Mouse (Mus musculus) forebrain, postnatal 0 days (tissue): ENCODE data around the gene Atxn2l. TPM values are rescaled to one million over a fixed set of nuclear protein-coding genes. Genes with fewer than 3 reads are reported as not detected.

Experiments
- ATAC-seq: fragments of 200-750 bp; cut with Nextera tagmentation; 2 replicates; pipeline ENCODE4 v1.8.0; 2017; ENCODE audit warnings: mild to moderate bottlenecking, moderate library complexity
- DNase-seq: peaks from one replicate; pipeline ENCODE4 v3.0.0-alpha.2; 2015
- H3K27ac ChIP-seq: fragments of 300-500 bp; sonication (generic); 2 replicates; pipeline ENCODE4 v1.5.1; 2014; ENCODE audit warnings: low read depth, mild to moderate bottlenecking, antibody characterized with exemption, low read length, moderate library complexity, mixed read lengths
- H3K27me3 ChIP-seq: fragments of 300-500 bp; sonication (generic); 2 replicates; pipeline ENCODE4 v1.6.1; 2014; ENCODE audit warnings: mild to moderate bottlenecking, low read length, mixed read lengths; ENCODE audit not compliant: insufficient read depth
- H3K36me3 ChIP-seq: fragments of 300-500 bp; sonication (generic); 2 replicates; pipeline ENCODE4 v1.6.1; 2014; ENCODE audit warnings: mild to moderate bottlenecking, moderate library complexity; ENCODE audit not compliant: insufficient read depth
- H3K4me1 ChIP-seq: fragments of 300-500 bp; sonication (generic); 2 replicates; pipeline ENCODE4 v1.6.1; 2014; ENCODE audit warnings: antibody characterized with exemption; ENCODE audit not compliant: insufficient read depth
- H3K4me2 ChIP-seq: fragments of 300-500 bp; sonication (generic); 2 replicates; pipeline ENCODE4 v1.6.1; 2014; ENCODE audit warnings: low read depth, mild to moderate bottlenecking, moderate library complexity
- H3K4me3 ChIP-seq: fragments of 300-500 bp; sonication (generic); 2 replicates; pipeline ENCODE4 v1.5.1; 2014; ENCODE audit warnings: low read depth, low read length, mixed read lengths
- H3K9ac ChIP-seq: fragments of 300-500 bp; sonication (generic); 2 replicates; pipeline ENCODE4 v1.6.1; 2014; ENCODE audit warnings: mild to moderate bottlenecking
- H3K9me3 ChIP-seq: fragments of 300-500 bp; sonication (generic); 2 replicates; pipeline ENCODE4 v1.6.1; 2016; ENCODE audit warnings: low read length
- CTCF ChIP-seq: sonication (generic); IDR thresholded peaks from 2 replicates; pipeline ENCODE4 v1.5.1; 2016; ENCODE audit warnings: antibody characterized with exemption, control low read depth, low read depth
- WGBS: fragments of 180-500 bp; shearing (Covaris S2); extraction: QIAGEN DNeasy Blood & Tissue Kit; methylation state at CpG from one replicate; pipeline ENCODE4 v1.1.7; 2014; 5-methylcytosine and 5-hydroxymethylcytosine counted together
- polyA plus RNA-seq: library from polyadenylated mRNA; unstranded; fragments of >200 nt; fragmentation: Nextera tagmentation; extraction: Ambion mirVana; gene quantifications from 2 replicates; pipeline ENCODE4 v1.2.1, GENCODE M21; 2015
- total RNA-seq: library from RNA; depleted of rRNA; stranded (reverse); fragments of >200 nt; gene quantifications from 2 replicates; pipeline ENCODE4 v1.2.3, GENCODE M21; 2014; rRNA removed

Gene Atxn2l
- 60.5 and 89.0 TPM in 2 replicates for total RNA-seq
- polyA plus RNA-seq = 39.5 and 56.8 TPM in 2 replicates

GRCm38 (mm10) chr7:126503273-126503878 lies at the start of gene Atxn2l:
Atxn2l (minus strand) TSS chr7:126503437.
- Histone ChIP-seq H3K27ac (peak within 1 kb of the TSS; percentile 96), H3K27me3 (no peaks in the 10 kb centered on the region), H3K4me1 (peaks cover 5% of the 10 kb centered on the region; the same call in 1 of the 2 replicates), H3K9me3 (no peaks in the 10 kb centered on the region), H3K36me3 (peaks cover 27% of the 10 kb centered on the region), H3K4me2 (peak within 1 kb of the TSS; percentile 60), H3K9ac (peak within 1 kb of the TSS; percentile 98), H3K4me3 (peak within 1 kb of the TSS; percentile 96)
- DNase-seq (peak; percentile 100), ATAC-seq (peak; percentile 85)
- TF ChIP-seq CTCF = peak; percentile 72
- 4% methylated on average over 62 of the region's 72 CpGs for WGBS

GRCm38 (mm10) chr7:126545631-126546030 lies 42.4 kb upstream of the Atxn2l start:
- Histone ChIP-seq H3K4me3 (no peak overlapping the region), H3K27ac (no peak overlapping the region), H3K36me3 (peaks cover 54% of the 10 kb centered on the region), H3K4me1 (no peaks in the 10 kb centered on the region), H3K27me3 (no peaks in the 10 kb centered on the region), H3K9me3 (no peaks in the 10 kb centered on the region), H3K4me2 (no peak overlapping the region), H3K9ac (no peak overlapping the region)
- WGBS = 87% methylated on average over 2 of the region's 2 CpGs
- no peak for TF ChIP-seq CTCF
- ATAC-seq = no peak
- DNase-seq = no peak

GRCm38 (mm10) chr7:126541661-126542060 lies 38.4 kb upstream of the Atxn2l start:
- DNase-seq = no peak
- WGBS = 84% methylated on average over 1 of the region's 1 CpGs

GRCm38 (mm10) chr7:126537820-126538585 lies 34.8 kb upstream of the Atxn2l start:
- Histone ChIP-seq H3K4me2 (no peak overlapping the region), H3K9ac (no peak overlapping the region), H3K27ac (no peak overlapping the region), H3K4me3 (no peak overlapping the region), H3K36me3 (no peaks in the 10 kb centered on the region), H3K27me3 (no peaks in the 10 kb centered on the region; the same call in 1 of the 2 replicates), H3K4me1 (no peaks in the 10 kb centered on the region), H3K9me3 (no peaks in the 10 kb centered on the region)
- DNase-seq (no peak), ATAC-seq (no peak)
- TF ChIP-seq CTCF = peak; percentile 49
- 60% methylated on average over 5 of the region's 5 CpGs for WGBS

More at GRCm38 (mm10) chr7:126541661-126542060, 38.4 kb upstream of the Atxn2l start:
- no peak for TF ChIP-seq CTCF
- no peak for ATAC-seq
- H3K9ac ChIP-seq = no peak overlapping the region
- H3K4me2 ChIP-seq = no peak overlapping the region
- H3K27ac ChIP-seq = no peak overlapping the region
- no peaks in the 10 kb centered on the region; the same call in 1 of the 2 replicates for H3K27me3 ChIP-seq
- peaks cover 15% of the 10 kb centered on the region for H3K36me3 ChIP-seq
- no peaks in the 10 kb centered on the region for H3K4me1 ChIP-seq
- no peaks in the 10 kb centered on the region for H3K9me3 ChIP-seq
- no peak overlapping the region for H3K4me3 ChIP-seq

GRCm38 (mm10) chr7:126536466-126536865 lies 33.2 kb upstream of the Atxn2l start:
- no peak for ATAC-seq
- WGBS = 60% methylated on average over 9 of the region's 9 CpGs
- Histone ChIP-seq H3K4me3 (peak overlapping the region; percentile 42), H3K27ac (no peak overlapping the region), H3K9ac (peak overlapping the region; percentile 46), H3K4me2 (peak overlapping the region; percentile 91), H3K36me3 (no peaks in the 10 kb centered on the region), H3K4me1 (no peaks in the 10 kb centered on the region), H3K9me3 (no peaks in the 10 kb centered on the region), H3K27me3 (no peaks in the 10 kb centered on the region; the same call in 1 of the 2 replicates)
- no peak for TF ChIP-seq CTCF
- no peak for DNase-seq

- Histone ChIP-seq H3K36me3 (no peaks in the 10 kb centered on the region), H3K4me2 (peak overlapping the region; percentile 91), H3K4me3 (peak overlapping the region; percentile 42), H3K9ac (peak overlapping the region; percentile 46), H3K27ac (no peak overlapping the region), H3K9me3 (no peaks in the 10 kb centered on the region), H3K4me1 (no peaks in the 10 kb centered on the region), H3K27me3 (no peaks in the 10 kb centered on the region; the same call in 1 of the 2 replicates)
- ATAC-seq (peak; percentile 32; the same call in 1 of the 2 replicates), DNase-seq (no peak)
- no peak for TF ChIP-seq CTCF
- 1% methylated on average over 28 of the region's 28 CpGs for WGBS
Observed at GRCm38 (mm10) chr7:126535766-126536165, 32.5 kb upstream of the Atxn2l start.

- H3K36me3 ChIP-seq = no peaks in the 10 kb centered on the region
- WGBS = 78% methylated on average over 1 of the region's 1 CpGs
- TF ChIP-seq CTCF = no peak
Observed at GRCm38 (mm10) chr7:126533434-126533833, 30.2 kb upstream of the Atxn2l start.

More at GRCm38 (mm10) chr7:126533434-126533833, 30.2 kb upstream of the Atxn2l start:
- Histone ChIP-seq H3K9me3 (no peaks in the 10 kb centered on the region), H3K4me3 (no peak overlapping the region), H3K27me3 (no peaks in the 10 kb centered on the region; the same call in 1 of the 2 replicates), H3K4me1 (no peaks in the 10 kb centered on the region), H3K4me2 (no peak overlapping the region), H3K9ac (no peak overlapping the region), H3K27ac (no peak overlapping the region)
- DNase-seq = no peak
- ATAC-seq = no peak
